Mouse (Mus musculus) left cerebral cortex, adult 11 months (tissue): ENCODE measurements at regions not wholly inside any gene's neighbourhood (a gene's known extent, or its start where the extent isn't known, plus 50 kb on each side); places are given as distances from the start of the nearest gene placed in this dataset.

Experiments used
- DNase-seq: peaks from one replicate; pipeline ENCODE4 v3.0.0; 2022; ENCODE audit warnings: low spot score

- no peak for DNase-seq
Measured at GRCm38 (mm10) chr8:127811338-127811737, 547.1 kb upstream of the Nrp1 start.

- no peak for DNase-seq
Measured at GRCm38 (mm10) chr8:127814785-127815523, 543.5 kb upstream of the Nrp1 start.

- no peak for DNase-seq
Measured at GRCm38 (mm10) chr8:127820741-127821170, 537.6 kb upstream of the Nrp1 start.

GRCm38 (mm10) chr8:127821646-127822045, 536.8 kb upstream of the Nrp1 start:
- no peak for DNase-seq

- no peak for DNase-seq
Measured at GRCm38 (mm10) chr8:127825041-127825440, 533.4 kb upstream of the Nrp1 start.

- no peak for DNase-seq
Measured at GRCm38 (mm10) chr8:127827826-127828225, 530.6 kb upstream of the Nrp1 start.

GRCm38 (mm10) chr8:127829659-127830058, 528.7 kb upstream of the Nrp1 start:
- DNase-seq, result no peak

- no peak for DNase-seq
Measured at GRCm38 (mm10) chr8:127834006-127834405, 524.4 kb upstream of the Nrp1 start.

- DNase-seq, result no peak
Measured at GRCm38 (mm10) chr8:127836410-127837206, 521.8 kb upstream of the Nrp1 start.

- DNase-seq, result no peak
Measured at GRCm38 (mm10) chr8:127838311-127838710, 520.1 kb upstream of the Nrp1 start.

GRCm38 (mm10) chr8:127847332-127848018, 510.9 kb upstream of the Nrp1 start:
- no peak for DNase-seq

- DNase-seq, result no peak
Measured at GRCm38 (mm10) chr8:127849926-127850325, 508.5 kb upstream of the Nrp1 start.

GRCm38 (mm10) chr8:127855653-127856300, 502.6 kb upstream of the Nrp1 start:
- no peak for DNase-seq

- DNase-seq, result no peak
Measured at GRCm38 (mm10) chr8:127856351-127857135, 501.9 kb upstream of the Nrp1 start.

- no peak for DNase-seq
Measured at GRCm38 (mm10) chr8:127859036-127859435, 499.4 kb upstream of the Nrp1 start.

GRCm38 (mm10) chr8:127860376-127860775, 498.0 kb upstream of the Nrp1 start:
- no peak for DNase-seq

- no peak for DNase-seq
Measured at GRCm38 (mm10) chr8:127860891-127861290, 497.5 kb upstream of the Nrp1 start.

GRCm38 (mm10) chr8:127884641-127885040, 473.8 kb upstream of the Nrp1 start:
- no peak for DNase-seq

- no peak for DNase-seq
Measured at GRCm38 (mm10) chr8:127885211-127885610, 473.2 kb upstream of the Nrp1 start.

- no peak for DNase-seq
Measured at GRCm38 (mm10) chr8:127885831-127886230, 472.6 kb upstream of the Nrp1 start.

- DNase-seq, result no peak
Measured at GRCm38 (mm10) chr8:127890729-127891128, 467.7 kb upstream of the Nrp1 start.
